Mouse (Mus musculus): ENCODE measurements around the gene Slc35e2. TPM values are rescaled to one million over a fixed set of nuclear protein-coding genes. Genes with fewer than 3 reads are reported as not detected.
"Not testable (repeated sequence)": the region's sequence is repeated elsewhere in the genome, so short reads cannot be mapped to it uniquely, and the experiment has no call there.

The Slc35e2 gene
- polyA plus RNA-seq, 1 experiment = 20.2 TPM

GRCm38 (mm10) chr4:155630267-155630666 is 29.1 kb downstream of the Slc35e2 start:
- peaks cover 55% of the 10 kb centered on the region for H3K36me3 ChIP-seq (ENCODE audit: control insufficient read depth, insufficient read depth, low read length, poor library complexity, severe bottlenecking)
- H3K9ac ChIP-seq (ENCODE audit: low read depth, poor library complexity, severe bottlenecking) = no peak overlapping the region
- H3K27me3 ChIP-seq (ENCODE audit: control insufficient read depth, insufficient read depth, low read length, poor library complexity, severe bottlenecking) = no peaks in the 10 kb centered on the region
- no peak overlapping the region for H3K4me3 ChIP-seq (ENCODE audit: low read depth, low read length)
- TF ChIP-seq EP300 (IDR thresholded peaks at IDR 0.05; ENCODE audit: insufficient read depth, low read depth, low read length) (no peak), CTCF (IDR thresholded peaks at IDR 0.05; ENCODE audit: low read depth, low read length) (no peak), POLR2A (IDR thresholded peaks at IDR 0.05; ENCODE audit: insufficient read depth, low read length) (no peak)
- H3K4me1 ChIP-seq (ENCODE audit: control insufficient read depth, insufficient read depth, low read length) = no peaks in the 10 kb centered on the region
- no peaks in the 10 kb centered on the region for H3K9me3 ChIP-seq (replicated peaks; ENCODE audit: control insufficient read depth, insufficient read depth, low read length, poor library complexity, severe bottlenecking)
- H3K27ac ChIP-seq (ENCODE audit: insufficient read depth, low read length) = no peak overlapping the region

- TF ChIP-seq POLR2A (IDR thresholded peaks at IDR 0.05; ENCODE audit: insufficient read depth, low read length) = no peak
- no peak for TF ChIP-seq CTCF (IDR thresholded peaks at IDR 0.05; ENCODE audit: low read depth, low read length)
- no peak for TF ChIP-seq EP300 (IDR thresholded peaks at IDR 0.05; ENCODE audit: insufficient read depth, low read depth, low read length)
- H3K4me3 ChIP-seq (ENCODE audit: low read depth, low read length) = no peak overlapping the region
- no peak overlapping the region for H3K27ac ChIP-seq (ENCODE audit: insufficient read depth, low read length)
- no peaks in the 10 kb centered on the region for H3K27me3 ChIP-seq (ENCODE audit: control insufficient read depth, insufficient read depth, low read length, poor library complexity, severe bottlenecking)
- H3K36me3 ChIP-seq (ENCODE audit: control insufficient read depth, insufficient read depth, low read length, poor library complexity, severe bottlenecking) = peaks cover 59% of the 10 kb centered on the region
- no peaks in the 10 kb centered on the region for H3K4me1 ChIP-seq (ENCODE audit: control insufficient read depth, insufficient read depth, low read length)
- H3K9me3 ChIP-seq (replicated peaks; ENCODE audit: control insufficient read depth, insufficient read depth, low read length, poor library complexity, severe bottlenecking) = no peaks in the 10 kb centered on the region
- no peak overlapping the region for H3K9ac ChIP-seq (ENCODE audit: low read depth, poor library complexity, severe bottlenecking)
Observed at GRCm38 (mm10) chr4:155635766-155636499, 34.7 kb downstream of the Slc35e2 start.

DNA sequence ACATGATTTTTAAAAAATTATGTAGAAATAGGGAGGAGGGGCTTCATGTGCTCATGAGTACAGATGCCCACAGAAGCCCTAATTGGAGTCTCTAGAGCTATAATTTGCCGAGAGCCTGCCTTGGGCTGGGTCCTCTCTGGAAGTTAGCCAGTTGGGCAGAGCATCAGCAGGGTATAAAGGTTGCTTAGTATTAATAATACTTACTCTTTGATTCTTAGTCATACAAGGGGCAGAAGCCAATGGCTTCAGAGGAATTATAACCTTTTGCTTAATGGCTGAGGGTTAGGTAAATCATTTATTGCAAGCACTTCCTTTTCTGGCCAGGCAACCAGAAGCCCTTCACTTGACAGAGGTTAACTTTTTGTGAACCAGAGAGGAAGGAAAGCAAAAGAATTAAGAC is 42.3 kb downstream of the Slc35e2 start:
- Histone ChIP-seq H3K9ac (ENCODE audit: low read depth, poor library complexity, severe bottlenecking) (no peak overlapping the region), H3K27me3 (ENCODE audit: control insufficient read depth, insufficient read depth, low read length, poor library complexity, severe bottlenecking) (no peaks in the 10 kb centered on the region), H3K36me3 (ENCODE audit: control insufficient read depth, insufficient read depth, low read length, poor library complexity, severe bottlenecking) (peaks cover 40% of the 10 kb centered on the region), H3K27ac (ENCODE audit: insufficient read depth, low read length) (no peak overlapping the region), H3K4me1 (ENCODE audit: control insufficient read depth, insufficient read depth, low read length) (no peaks in the 10 kb centered on the region), H3K4me3 (ENCODE audit: low read depth, low read length) (no peak overlapping the region), H3K9me3 (replicated peaks; ENCODE audit: control insufficient read depth, insufficient read depth, low read length, poor library complexity, severe bottlenecking) (no peaks in the 10 kb centered on the region)
- TF ChIP-seq EP300 (IDR thresholded peaks at IDR 0.05; ENCODE audit: insufficient read depth, low read depth, low read length) (no peak), POLR2A (IDR thresholded peaks at IDR 0.05; ENCODE audit: insufficient read depth, low read length) (no peak), CTCF (IDR thresholded peaks at IDR 0.05; ENCODE audit: low read depth, low read length) (no peak)

DNA sequence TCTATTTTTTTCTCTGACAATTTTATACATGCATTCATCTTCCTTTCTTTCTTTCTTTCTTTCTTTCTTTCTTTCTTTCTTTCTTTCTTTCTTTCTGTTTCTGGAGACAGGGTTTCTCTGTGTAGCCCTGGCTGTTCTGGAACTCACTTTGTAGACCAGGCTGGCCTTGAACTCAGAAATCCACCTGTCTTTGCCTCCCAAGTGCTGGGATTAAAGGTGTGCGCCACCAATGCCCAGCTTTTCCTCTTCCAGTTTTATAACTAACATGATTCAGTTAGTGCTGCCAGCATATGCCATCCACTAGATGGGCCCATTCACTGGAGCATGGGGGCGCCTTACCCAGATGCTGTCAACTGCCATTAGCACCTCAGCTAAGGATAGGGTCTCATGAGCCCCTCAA is 44.1 kb downstream of the Slc35e2 start, which contains the start of gene Gm10563:
TSS of gene Gm10563 (minus strand) at position 101 of the 400 bp plus-strand sequence.
- peaks cover 47% of the 10 kb centered on the region for H3K36me3 ChIP-seq (ENCODE audit: control insufficient read depth, insufficient read depth, low read length, poor library complexity, severe bottlenecking)
- H3K27me3 ChIP-seq (ENCODE audit: control insufficient read depth, insufficient read depth, low read length, poor library complexity, severe bottlenecking); H3K27ac ChIP-seq (ENCODE audit: insufficient read depth, low read length); H3K9me3 ChIP-seq (replicated peaks; ENCODE audit: control insufficient read depth, insufficient read depth, low read length, poor library complexity, severe bottlenecking); H3K9ac ChIP-seq (ENCODE audit: low read depth, poor library complexity, severe bottlenecking); H3K4me3 ChIP-seq (ENCODE audit: low read depth, low read length); H3K4me1 ChIP-seq (ENCODE audit: control insufficient read depth, insufficient read depth, low read length): not testable (repeated sequence)

GRCm38 (mm10) chr4:155645721-155646120 is 44.5 kb downstream of the Slc35e2 start:
- Histone ChIP-seq H3K27me3 (ENCODE audit: control insufficient read depth, insufficient read depth, low read length, poor library complexity, severe bottlenecking) (no peaks in the 10 kb centered on the region), H3K9me3 (replicated peaks; ENCODE audit: control insufficient read depth, insufficient read depth, low read length, poor library complexity, severe bottlenecking) (no peaks in the 10 kb centered on the region), H3K4me1 (ENCODE audit: control insufficient read depth, insufficient read depth, low read length) (no peaks in the 10 kb centered on the region), H3K27ac (ENCODE audit: insufficient read depth, low read length) (no peak overlapping the region), H3K9ac (ENCODE audit: low read depth, poor library complexity, severe bottlenecking) (no peak overlapping the region), H3K36me3 (ENCODE audit: control insufficient read depth, insufficient read depth, low read length, poor library complexity, severe bottlenecking) (peaks cover 43% of the 10 kb centered on the region), H3K4me3 (ENCODE audit: low read depth, low read length) (no peak overlapping the region)
- TF ChIP-seq POLR2A (IDR thresholded peaks at IDR 0.05; ENCODE audit: insufficient read depth, low read length) = no peak
- no peak for TF ChIP-seq EP300 (IDR thresholded peaks at IDR 0.05; ENCODE audit: insufficient read depth, low read depth, low read length)
- no peak for TF ChIP-seq CTCF (IDR thresholded peaks at IDR 0.05; ENCODE audit: low read depth, low read length)

DNA sequence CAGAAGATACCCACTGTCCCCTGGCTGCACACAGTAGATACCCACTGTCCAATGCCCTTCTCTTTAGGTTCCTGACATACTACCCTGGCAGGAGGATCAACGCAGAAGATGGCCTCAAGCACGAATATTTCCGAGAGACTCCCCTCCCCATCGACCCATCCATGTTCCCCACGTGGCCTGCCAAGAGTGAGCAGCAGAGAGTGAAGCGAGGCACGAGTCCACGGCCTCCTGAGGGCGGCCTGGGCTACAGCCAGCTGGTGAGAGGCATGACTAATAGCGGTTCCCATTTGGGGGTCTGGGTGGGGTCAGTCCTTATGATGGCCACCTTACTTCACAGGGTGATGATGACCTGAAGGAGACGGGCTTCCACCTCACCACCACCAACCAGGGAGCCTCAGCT is 48.1 kb downstream of the Slc35e2 start:
- Histone ChIP-seq H3K36me3 (ENCODE audit: control insufficient read depth, insufficient read depth, low read length, poor library complexity, severe bottlenecking) (peaks cover 28% of the 10 kb centered on the region), H3K27me3 (ENCODE audit: control insufficient read depth, insufficient read depth, low read length, poor library complexity, severe bottlenecking) (no peaks in the 10 kb centered on the region), H3K9me3 (replicated peaks; ENCODE audit: control insufficient read depth, insufficient read depth, low read length, poor library complexity, severe bottlenecking) (no peaks in the 10 kb centered on the region), H3K4me3 (ENCODE audit: low read depth, low read length) (no peak overlapping the region), H3K4me1 (ENCODE audit: control insufficient read depth, insufficient read depth, low read length) (peaks cover 5% of the 10 kb centered on the region), H3K27ac (ENCODE audit: insufficient read depth, low read length) (no peak overlapping the region), H3K9ac (ENCODE audit: low read depth, poor library complexity, severe bottlenecking) (no peak overlapping the region)
- TF ChIP-seq CTCF (IDR thresholded peaks at IDR 0.05; ENCODE audit: low read depth, low read length) = no peak
- no peak for TF ChIP-seq POLR2A (IDR thresholded peaks at IDR 0.05; ENCODE audit: insufficient read depth, low read length)
- TF ChIP-seq EP300 (IDR thresholded peaks at IDR 0.05; ENCODE audit: insufficient read depth, low read depth, low read length) = no peak
